Mouse (Mus musculus): ENCODE results near the gene Fkbp5. TPM values are rescaled to one million over a fixed set of nuclear protein-coding genes. Genes with fewer than 3 reads are reported as not detected.

Fkbp5 gene
- total RNA-seq, 1 experiment from 2014 or later: 19.4 TPM

DNA sequence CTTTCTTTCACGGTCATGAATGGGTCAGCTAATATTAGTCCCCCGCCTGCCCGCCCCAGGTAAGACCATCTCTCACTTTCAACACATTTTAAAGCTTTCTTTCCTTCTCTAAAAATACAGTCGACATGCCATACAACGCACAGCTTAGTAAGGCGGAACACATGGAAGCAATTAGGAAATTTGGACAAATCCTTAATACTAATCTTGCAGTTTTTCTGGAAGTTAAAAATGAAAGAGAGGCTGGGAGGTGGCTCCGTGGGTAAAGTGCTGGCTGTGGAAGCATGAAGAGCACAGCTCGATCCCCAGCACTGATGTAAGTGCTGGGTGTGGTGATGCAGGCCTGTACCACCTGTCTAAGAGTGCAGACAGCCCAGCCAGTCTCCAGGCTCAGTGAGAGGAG, 39.9 kb downstream of the Fkbp5 start:
- no peak for ATAC-seq (ENCODE audit: extremely low read depth, insufficient number of reproducible peaks, low FRiP score, poor library complexity, severe bottlenecking)

DNA sequence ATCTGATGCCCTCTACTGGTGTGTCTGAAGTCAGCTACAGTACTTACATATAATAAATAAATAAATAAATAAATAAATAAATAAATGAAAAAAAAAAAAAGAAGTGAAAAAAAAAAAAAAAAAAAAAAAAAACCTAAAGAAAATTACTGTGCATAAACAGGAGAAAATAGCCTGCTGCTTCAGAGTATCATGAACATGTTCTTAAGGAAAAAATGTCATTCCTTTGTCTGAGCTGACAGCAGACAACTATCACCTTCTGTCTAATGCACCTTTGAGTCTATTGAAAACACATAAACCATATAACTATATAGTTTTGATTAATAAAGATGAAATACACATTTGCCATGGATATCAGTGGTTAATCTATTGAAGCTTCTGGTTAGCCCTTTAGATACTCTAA, 40.9 kb downstream of the Fkbp5 start:
- no peak for ATAC-seq (ENCODE audit: extremely low read depth, insufficient number of reproducible peaks, low FRiP score, poor library complexity, severe bottlenecking)

DNA sequence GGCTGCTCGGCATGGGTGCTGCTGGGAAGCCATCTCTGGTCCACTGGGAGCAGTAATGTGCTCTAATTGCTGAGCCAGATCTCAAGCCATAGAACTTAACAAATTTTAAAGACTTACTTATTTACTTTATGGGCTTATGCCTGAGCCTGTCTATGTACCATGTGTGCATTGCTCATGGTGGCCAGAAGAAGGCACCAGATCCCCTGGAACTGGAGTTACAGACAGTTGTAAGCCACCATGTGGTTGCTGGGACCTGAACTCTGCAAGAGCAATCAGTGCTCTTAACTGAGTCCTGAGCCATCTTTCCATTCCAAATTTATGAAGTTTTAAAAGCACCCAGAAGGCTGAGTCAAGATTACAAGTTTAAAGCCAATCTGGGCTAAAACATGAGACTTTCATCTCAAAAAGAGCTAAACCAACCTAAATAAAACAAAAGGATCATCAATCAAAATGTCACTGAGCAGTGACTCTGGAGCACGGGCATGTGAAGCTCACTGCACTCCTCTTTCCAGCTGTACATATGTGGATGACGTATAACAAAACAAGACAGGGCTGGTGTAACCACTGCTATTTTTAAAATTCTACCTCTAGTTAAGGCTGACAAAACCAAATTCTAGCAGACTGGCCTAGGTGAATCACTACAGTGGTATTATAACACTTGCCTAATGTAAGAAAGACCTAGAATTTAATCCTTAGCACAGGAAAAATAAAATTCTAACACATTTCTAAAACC, 41.6 kb downstream of the Fkbp5 start:
- ATAC-seq (ENCODE audit: extremely low read depth, insufficient number of reproducible peaks, low FRiP score, poor library complexity, severe bottlenecking): no peak

DNA sequence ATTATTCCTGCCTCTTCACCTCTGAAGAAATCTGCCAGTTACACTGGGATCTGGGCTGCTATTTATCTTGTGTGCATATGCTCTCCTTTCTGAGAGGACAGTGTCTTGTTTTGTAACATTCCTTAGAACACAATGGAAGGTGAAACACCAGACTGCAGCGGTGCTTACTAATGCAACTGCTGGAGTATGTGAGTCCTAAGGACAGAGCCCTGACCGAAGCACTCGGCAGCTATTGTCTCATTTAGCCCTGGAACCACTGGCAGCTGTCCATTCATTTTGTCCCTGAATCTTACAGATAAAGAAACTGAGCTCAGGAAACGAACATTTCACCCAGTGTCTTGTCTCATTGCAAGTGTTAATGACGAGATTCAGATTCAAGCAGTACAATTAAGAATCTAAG, 44.6 kb downstream of the Fkbp5 start:
- no peak for ATAC-seq (ENCODE audit: extremely low read depth, insufficient number of reproducible peaks, low FRiP score, poor library complexity, severe bottlenecking)

DNA sequence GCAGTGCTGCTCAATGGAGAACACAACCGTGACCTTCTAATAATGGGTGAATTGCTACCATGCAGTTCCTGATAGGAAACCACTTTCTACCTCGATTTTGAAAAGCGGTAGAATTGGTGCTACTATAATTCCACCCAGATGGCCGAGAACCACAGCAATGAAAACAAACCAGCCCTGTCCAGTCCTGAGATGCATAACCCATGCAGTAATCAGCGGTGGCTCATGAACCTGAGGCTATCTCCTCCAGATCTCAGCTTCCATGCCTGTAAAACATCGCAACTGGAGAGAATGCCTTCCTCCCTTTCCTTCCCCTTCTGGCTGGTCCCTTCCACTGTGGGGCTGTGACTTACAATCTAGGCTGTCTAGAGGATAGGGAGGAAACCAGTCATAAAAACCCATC, 46.5 kb downstream of the Fkbp5 start:
- ATAC-seq (ENCODE audit: extremely low read depth, insufficient number of reproducible peaks, low FRiP score, poor library complexity, severe bottlenecking): no peak

DNA sequence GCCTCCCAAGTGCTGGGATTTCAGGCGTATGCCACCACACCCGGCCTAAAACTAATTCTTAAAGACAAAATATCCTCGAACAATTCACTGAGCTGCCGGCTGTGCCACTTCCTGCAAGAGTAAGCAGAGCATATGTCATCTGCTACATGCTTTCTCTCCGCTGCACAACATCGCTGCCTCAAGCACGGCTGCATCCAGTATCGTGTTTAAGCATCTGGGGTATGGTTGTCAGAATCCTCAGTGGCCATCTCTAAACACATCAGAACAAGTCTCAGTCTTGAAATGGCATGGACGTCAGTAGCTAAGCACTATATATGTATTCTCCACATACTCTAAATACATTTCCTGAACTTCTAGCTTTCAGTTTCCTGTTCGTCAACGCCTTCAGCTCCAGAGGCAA, 49.6 kb downstream of the Fkbp5 start:
- no peak for ATAC-seq (ENCODE audit: extremely low read depth, insufficient number of reproducible peaks, low FRiP score, poor library complexity, severe bottlenecking)

DNA sequence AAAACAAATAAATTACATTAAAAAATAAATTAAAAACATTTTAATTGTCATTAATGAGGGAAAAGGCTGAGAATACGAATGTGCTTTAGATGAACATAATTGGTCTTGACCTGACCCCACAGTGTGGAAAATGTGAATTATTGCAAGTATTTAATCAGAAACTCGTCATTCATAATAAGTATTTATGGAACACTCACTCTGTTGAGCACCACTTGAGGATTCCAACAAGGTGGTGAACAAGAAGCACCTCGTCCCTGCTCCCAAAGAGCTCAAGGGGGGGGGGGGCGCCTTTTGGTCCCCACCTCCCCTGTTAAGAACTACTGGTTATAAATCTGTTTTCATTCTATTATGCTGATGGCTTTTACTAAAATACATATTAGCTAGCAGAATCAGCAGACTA, 51.4 kb downstream of the Fkbp5 start:
- no peak for ATAC-seq (ENCODE audit: extremely low read depth, insufficient number of reproducible peaks, low FRiP score, poor library complexity, severe bottlenecking)

DNA sequence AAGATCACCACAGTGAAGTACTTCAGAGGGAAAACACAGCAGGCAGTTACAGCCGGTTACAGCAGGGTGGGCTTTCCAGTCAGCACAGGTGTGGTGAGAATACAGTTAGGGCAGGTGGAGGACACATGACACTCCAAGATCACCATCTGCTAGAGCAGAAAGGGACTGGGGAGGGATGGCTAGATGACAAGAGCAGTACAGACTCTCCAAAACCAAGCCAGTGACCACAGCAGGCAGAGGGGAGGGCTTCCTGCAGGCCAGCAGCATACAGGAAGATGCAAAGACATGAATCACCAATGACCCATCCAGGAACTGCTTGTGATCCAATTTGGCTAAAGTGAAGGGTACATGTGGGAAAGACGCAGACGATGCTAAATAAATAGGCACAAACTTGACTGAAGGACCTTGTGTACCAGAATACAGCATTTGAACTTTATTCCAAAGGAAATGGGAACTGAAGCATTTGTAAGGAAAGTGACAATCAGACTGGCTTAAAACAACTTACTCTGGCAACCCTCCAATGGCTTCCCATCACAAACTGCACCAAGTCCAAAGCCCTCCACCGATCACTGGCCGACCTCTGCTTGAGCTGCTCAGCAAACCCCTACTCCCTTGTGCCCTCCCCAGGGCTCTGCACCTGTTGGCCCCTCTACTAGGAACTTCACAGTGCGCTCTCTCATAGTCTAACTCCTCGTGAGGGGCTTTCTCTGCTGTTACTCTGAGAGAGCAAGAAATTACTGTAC, 53.5 kb downstream of the Fkbp5 start:
- no peak for ATAC-seq (ENCODE audit: extremely low read depth, insufficient number of reproducible peaks, low FRiP score, poor library complexity, severe bottlenecking)

DNA sequence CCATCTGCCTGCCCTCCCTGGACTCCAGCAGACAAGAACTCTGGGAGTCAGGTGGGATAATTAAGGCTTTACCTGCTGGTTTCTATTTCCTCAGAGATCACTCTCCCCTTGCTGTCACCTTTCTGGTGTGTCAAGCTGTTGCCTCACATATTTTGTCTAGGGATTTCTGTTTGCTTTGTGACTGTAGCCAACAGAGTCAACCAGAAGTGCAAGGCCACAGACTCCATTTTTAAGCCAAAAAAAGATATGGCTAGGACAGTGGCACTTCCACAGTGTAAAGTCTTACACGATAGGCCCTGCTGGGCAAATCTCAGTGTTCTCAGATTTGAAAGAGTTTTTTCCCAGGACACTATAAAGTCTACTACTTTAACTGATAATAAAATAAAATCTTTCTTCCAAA, 56.9 kb downstream of the Fkbp5 start:
- no peak for ATAC-seq (ENCODE audit: extremely low read depth, insufficient number of reproducible peaks, low FRiP score, poor library complexity, severe bottlenecking)

DNA sequence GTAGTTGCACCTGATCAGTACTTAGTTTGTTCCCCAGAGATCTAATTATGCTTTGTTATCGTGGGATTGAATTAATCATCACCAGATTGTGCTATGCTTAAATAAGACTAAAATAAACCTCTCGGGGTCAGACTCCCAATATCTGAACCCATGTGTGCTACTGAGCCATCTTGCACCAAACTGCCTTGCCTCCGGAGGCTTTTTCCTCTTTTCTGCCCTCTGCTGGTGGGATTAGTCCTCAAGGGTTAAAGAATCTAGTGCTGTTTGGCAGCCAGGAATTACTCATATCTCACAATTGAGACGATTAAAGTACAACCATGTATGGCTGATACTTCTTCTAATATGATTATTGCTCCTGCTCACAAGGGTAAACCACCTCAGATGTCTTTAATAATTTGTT, 62.2 kb downstream of the Fkbp5 start:
- ATAC-seq (ENCODE audit: extremely low read depth, insufficient number of reproducible peaks, low FRiP score, poor library complexity, severe bottlenecking): no peak

DNA sequence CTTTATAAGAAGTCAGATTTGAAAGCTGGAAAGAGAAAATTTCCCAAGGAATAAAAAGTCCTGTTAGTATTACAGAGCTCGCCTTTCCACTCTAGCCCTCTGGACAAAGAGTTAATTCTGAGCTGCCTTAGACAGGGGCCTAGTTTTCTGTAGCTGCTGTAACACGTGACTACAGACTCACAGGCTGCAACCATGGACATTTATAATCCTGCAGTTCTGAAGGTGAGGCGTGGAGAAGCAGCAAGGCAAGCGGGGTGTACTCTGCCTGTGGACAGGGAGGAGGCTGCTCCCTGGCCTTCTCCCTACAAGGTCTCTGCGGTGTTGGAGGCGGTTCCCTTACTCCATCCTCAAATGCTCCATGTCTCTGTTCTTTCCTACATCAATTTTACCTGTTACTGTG, 64.4 kb downstream of the Fkbp5 start:
- no peak for ATAC-seq (ENCODE audit: extremely low read depth, insufficient number of reproducible peaks, low FRiP score, poor library complexity, severe bottlenecking)

DNA sequence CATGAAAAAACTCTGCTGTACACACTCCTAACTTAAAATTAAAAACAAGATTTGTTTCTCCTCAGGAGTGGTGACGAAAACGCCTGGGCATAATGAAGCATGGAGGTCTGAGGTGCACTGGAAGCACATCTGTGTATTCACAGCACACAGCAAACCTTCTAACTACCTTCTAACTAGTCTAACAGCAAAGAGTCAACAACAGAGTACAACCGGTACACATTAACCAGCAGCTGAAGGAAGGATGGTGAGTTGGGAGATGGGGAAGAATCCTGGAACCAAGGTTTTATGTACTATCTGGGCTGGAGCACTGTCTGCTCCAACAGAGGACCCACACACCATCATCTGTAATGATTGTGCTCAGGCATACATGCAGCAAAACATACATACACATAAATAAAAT, 65.4 kb downstream of the Fkbp5 start:
- no peak for ATAC-seq (ENCODE audit: extremely low read depth, insufficient number of reproducible peaks, low FRiP score, poor library complexity, severe bottlenecking)

DNA sequence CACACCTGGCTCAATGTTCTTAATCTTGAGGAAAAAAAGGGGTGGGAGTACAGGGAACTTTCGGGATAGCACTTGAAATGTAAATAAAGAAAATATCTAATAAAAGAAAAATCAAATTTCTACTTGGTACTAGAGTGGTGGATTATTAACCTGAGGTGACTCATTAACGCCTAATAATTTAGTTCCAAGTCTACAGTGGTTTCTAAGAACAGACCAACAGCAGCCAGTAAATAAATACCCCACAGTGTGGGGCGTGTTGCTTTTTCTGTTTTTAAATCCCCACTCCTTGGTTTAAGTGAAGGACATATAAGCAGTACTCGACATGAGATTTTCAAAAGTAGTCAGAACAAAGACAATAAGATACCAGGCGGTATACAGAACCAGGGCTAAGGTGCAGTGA, 65.8 kb downstream of the Fkbp5 start:
- no peak for ATAC-seq (ENCODE audit: extremely low read depth, insufficient number of reproducible peaks, low FRiP score, poor library complexity, severe bottlenecking)

DNA sequence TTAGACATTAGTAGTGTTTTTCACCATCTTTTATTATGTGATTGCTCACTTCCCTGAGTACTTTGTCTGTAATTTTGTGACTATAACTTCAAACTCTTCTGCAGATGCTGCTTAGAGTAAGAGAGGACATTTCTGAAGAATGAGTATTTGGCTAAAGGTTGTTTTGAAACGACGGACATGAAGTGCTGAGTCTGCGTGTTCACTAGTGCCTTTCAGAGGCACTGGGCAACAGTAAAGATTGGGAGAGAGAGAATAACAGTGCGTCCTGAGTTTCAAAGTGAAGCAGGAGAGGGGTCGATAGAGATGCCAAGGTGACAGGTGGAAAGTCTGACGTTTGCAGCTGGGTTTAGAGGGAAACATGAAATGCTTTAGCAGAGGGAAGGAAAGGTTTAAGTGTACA, 69.1 kb downstream of the Fkbp5 start:
- ATAC-seq (ENCODE audit: extremely low read depth, insufficient number of reproducible peaks, low FRiP score, poor library complexity, severe bottlenecking): no peak

DNA sequence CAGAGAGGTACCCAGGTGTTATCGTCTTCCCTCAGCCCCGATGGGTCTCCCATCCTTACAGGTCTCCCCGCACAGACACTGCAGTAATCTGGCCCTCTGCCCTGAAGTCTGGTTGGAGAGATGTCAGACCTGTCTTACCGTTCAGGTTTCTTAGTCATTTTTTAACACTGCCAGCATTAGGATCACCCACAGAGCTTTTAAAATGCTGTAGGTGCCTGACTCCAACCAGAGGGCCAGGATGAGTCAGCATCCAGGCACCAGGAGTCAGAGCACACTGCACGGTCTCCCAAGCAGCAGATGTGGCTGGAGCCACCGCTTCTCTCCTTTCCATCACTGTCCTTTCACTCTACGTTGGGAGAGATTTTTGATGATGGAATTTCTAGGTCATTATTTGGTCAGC, 69.5 kb downstream of the Fkbp5 start:
- ATAC-seq (ENCODE audit: extremely low read depth, insufficient number of reproducible peaks, low FRiP score, poor library complexity, severe bottlenecking): no peak

DNA sequence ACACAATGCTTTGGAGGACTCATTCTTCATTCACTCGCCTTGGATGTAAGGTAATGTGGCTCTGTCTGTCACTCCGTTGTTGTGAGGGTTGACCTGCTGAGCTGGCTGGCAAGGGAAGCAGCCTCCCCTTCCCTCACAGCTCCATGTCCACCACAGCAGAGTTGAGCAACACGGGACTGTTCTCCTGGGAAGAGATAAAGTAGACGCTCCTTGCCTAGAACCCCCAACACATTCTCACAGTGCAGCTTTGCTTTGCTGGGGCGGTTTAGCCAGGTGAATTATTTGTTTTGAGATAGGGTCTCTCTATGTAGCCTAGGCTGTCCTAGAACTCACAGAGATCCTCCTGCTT, 70.5 kb downstream of the Fkbp5 start:
- ATAC-seq (ENCODE audit: extremely low read depth, insufficient number of reproducible peaks, low FRiP score, poor library complexity, severe bottlenecking): no peak

DNA sequence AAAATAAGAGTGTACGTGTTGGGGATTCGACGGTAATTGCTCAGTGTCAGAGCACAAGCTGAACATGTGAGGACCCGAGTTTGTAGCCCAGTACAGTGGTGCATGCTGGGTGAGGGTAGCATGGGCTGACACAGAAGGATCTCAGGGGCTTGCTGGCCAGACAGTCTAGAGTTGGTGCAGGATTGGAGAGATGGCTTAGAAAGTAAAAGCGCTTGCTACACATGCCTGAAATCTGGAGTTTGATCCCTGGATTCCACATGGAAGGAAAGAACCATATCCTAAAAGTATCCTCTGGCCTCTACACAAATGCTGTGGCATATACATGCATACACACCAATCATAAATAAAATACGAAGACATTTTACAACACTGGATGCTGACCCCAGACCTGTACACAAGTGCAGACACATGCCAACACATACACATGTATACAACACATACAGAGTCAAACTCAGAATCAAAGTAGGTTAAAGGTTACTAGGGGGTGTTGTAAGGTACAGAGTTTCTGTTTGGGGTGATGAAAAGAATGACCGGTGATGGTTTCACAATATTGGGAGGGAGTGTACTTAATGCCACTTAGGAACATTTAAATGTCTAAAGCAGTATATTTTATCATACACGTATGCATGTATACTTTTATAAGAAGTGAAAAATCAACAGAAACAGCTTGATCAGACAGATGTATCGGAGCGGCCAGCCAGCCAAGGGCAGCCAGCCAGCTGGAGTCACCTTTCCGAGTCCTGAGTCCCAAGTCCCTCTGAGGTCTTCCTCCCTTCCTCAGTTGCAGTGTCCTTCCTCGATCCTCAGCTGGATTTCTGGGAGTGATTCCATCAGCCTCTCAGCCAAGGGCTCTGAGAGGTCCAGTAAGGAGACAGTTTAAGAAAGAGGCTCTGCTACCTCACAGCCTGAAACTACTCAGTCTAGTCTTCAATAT, 71.2 kb downstream of the Fkbp5 start:
- ATAC-seq (ENCODE audit: extremely low read depth, insufficient number of reproducible peaks, low FRiP score, poor library complexity, severe bottlenecking): no peak

DNA sequence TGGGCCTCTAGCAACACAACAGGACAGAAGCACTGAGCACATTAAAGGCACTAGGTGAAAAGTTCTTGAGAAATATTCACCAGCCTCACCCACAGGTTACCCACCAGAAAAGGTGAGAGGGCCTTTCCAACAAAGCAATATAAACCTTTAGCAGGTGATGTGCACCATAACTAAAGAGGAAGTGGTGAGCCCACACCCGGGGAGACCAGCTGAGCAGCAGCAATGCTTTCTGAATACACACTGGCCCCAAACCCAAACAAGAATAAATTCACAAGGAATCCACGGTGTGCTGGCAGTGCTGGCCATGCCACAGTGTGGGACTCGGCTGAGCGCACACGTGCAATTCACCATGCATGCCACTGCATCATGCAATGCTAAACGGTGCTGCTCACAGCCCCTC, 74.7 kb downstream of the Fkbp5 start:
- peak; percentile 26; the same call in 1 of the 2 replicates for ATAC-seq (ENCODE audit: extremely low read depth, insufficient number of reproducible peaks, low FRiP score, poor library complexity, severe bottlenecking)

DNA sequence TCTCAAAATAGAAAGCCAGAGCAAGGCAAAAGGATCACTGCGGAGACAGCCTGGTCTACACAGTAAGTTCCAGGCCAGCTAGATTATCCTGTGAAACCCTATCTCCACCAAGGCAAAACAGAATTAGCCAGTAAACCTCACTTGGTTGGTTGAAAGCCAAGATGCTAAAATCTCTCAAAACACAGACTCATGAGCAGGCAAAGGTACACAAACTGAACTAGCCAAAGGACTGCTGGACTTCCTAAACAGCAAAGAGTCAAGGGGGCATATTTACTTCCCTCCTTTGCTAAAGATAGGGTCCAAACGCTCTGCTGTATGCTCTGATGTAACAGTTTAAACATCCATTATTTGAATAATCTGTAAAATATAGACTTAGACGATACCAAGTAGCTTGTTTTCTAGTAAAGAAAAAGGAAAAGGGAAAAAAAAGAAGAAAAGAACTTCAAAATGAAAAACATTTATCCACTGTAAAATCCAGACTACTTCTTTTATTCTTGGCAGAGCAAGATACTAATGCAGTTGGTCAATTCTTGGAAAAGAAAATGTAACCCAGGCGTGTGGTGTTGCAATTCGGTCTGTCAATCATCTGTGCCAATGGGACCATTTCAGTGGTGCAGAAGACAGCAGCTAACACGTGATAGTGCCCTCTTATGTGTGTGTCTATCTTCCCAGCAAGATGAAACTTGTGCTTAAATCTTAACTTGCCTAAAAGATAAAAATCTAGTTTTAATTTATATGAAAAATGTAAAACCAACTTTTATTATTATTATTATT, 78.8 kb downstream of the Fkbp5 start:
- ATAC-seq (ENCODE audit: extremely low read depth, insufficient number of reproducible peaks, low FRiP score, poor library complexity, severe bottlenecking): no peak
